Mouse (Mus musculus) gastrocnemius, postnatal 36 days (tissue): ENCODE measurements at regions not wholly inside any gene's neighbourhood (a gene's known extent, or its start where the extent isn't known, plus 50 kb on each side); places are given as distances from the start of the nearest gene placed in this dataset.

ENCODE experiments used
- DNase-seq, 2 experiments: peaks; one replicate each; pipeline ENCODE4 v3.0.0; 2022
- intact Hi-C: fragments of 180-260 bp; cut with DNase I; formaldehyde crosslinking; loops from one replicate; pipeline ENCODE4 v1.15.1; 2025

DNA sequence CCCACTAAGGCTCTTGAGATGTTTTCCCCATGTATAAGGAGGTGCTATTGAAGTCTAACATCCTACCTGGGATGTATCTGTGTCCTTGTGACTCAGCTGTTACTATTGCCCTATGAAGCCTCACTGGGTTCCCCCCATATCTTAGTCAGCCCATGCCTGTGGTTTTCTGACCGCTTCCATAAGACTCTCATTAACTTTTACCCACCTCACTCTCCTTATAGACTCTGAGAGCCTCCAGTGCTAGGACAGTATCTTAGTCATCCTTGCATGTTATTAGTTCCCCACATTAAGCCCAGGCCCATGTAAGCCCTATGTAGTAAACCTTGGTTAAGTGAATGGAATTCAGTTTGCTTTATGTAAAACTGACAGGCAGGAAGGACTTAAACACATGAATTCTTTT lies 337.5 kb upstream of the Trib2 start:
- intact Hi-C loops, result loop anchor here (10.0 kb wide), 1 partner anchor 339 kb away; the partner anchor contains the start of gene Trib2
- no peak for DNase-seq

DNA sequence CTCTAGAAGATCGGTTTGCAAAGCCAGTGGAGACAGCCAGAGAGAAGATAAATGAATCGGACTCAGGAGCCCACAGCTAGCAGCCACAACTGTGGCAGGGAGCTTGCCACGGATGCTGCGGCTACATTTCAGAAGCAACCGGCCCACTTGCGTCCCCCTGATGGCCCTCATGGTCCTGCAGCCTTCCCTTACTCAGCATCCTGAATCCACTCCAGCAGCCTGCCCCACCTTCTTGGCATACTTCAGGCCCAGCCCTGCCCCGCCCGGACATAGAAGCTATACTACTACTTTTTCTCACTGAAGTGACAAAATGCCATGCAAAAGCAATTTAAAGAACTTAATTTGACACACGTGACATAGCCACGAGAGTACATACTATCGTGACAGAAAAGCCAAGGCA lies 335.4 kb upstream of the Trib2 start:
- intact Hi-C loops, result loop anchor here (10.0 kb wide), 1 partner anchor 337 kb away; the partner anchor contains the start of gene Trib2
- peak; percentile 22 to 47 for DNase-seq

DNA sequence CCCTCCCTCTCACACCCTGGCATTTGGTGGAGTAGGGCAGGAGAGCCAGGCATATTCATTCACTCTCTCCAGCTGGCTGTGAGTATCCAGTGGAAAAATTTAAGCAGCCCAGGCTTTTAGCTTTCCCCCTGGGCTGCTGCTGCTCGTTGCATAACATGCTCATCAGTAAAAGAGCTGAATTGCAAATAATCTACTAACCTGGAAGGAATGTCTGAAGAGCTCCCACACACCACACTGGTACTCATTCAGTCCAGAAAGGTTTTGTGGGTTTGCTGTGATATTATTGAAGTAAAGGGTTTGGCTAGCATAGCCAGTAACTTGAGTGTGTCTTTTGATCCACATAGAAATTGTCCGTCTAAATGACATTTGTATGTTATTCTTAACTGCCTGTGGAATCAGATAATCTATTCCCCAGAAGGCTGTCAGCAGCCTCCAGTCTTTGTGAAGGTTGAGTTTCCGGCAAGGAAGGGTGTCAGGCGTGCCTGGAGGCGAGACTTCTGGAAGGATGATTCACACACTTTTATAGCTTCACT lies 334.5 kb upstream of the Trib2 start:
- peak in 1 of 2 experiments; percentile 31 for DNase-seq
- intact Hi-C loops, result loop anchor here (10.0 kb wide), 1 partner anchor 336 kb away; the partner anchor contains the start of gene Trib2

DNA sequence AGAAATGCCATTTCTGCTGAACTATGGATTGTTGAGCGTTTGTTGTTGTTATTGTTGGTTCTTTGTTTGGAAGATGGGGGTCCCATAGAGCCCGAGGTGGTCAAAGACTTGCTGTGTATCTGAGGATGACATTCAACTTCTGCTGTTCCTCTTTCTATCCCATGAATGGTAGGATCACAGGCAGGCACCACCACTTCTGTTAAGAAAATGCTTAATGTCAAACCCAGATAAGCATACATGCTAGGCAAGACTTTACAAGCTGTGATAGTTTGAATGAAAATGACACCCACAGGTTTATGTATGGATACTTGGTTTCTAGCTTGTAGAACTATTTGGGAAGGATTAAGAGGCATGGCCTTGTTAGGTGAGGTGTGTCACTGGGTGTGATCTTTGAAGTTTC lies 330.2 kb upstream of the Trib2 start:
- DNase-seq, result no peak
- intact Hi-C loops, result loop anchor here (10.0 kb wide), 1 partner anchor 542 kb away; no protein-coding TSS in a partner anchor

DNA sequence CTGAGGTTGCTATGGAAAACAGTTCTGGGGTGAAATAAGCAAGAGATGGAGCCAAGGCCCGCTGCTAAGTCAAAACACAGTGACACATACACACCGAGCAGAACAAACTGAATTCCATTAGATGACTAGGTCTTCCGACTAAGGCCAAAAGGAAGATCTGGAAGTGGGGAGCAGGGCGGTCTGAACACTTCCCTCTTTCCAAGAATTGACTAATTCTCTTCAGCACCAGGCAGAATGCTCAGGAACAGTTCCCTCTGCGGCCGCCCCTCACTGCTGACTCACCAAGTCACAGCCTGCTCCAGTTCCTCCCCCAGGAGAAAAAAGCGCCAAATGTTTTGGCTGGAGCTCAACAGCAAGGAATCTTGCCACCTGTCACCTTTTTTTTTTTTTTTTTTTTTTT lies 328.9 kb upstream of the Trib2 start:
- peak in 1 of 2 experiments; percentile 55 for DNase-seq
- intact Hi-C loops, result loop anchor here (10.0 kb wide), 1 partner anchor 541 kb away; no protein-coding TSS in a partner anchor

DNA sequence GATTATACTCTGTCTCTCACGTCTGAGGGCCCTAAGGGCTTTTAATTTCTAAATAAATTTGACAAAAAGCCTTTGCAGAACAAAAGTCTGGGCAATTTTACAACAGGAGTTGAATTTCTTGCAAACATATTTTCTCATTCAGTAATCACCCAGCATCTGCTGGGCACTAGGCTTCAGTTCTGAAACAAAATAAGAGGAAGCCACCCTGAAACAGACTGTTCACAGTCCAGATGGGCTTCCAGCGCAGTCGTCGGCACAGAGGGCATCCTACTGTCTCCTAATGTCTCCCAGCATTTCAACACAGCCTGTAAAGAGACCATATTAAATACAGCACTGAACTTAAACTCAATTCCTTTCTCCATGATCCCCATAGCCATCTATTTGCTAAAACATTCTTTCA lies 324.5 kb upstream of the Trib2 start:
- intact Hi-C loops, result loop anchor here (10.0 kb wide), 1 partner anchor 536 kb away; no protein-coding TSS in a partner anchor
- no peak for DNase-seq

DNA sequence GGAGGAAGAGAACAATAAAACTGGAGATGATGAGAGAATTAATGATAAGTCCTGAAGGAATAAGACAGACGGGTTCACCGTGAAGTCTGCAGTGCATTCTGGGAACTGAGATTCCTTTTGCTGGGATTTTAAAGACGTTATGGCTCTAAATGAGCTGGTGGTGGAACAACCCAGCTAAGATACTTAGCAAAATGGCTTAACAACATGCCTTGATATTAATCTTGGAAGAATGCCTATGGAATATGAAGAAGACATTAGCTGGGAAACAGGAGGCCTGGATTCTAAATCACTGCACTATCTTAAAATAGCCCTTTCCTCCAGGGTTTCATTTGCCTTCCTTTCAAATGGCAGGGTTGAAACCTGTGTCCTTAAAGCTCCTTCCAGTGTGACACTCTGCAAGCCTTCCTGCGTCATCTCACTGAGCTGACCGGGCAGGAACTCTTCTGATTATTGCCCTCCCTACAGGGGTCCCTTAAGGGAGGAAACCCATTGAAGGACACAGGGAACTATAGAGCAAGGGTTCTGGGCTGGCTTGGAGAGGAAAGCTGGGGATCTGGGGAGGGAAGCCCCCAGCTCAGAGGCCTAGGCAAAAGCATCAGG lies 323.9 kb upstream of the Trib2 start:
- intact Hi-C loops, result loop anchor here (10.0 kb wide), 1 partner anchor 536 kb away; no protein-coding TSS in a partner anchor
- no peak for DNase-seq

DNA sequence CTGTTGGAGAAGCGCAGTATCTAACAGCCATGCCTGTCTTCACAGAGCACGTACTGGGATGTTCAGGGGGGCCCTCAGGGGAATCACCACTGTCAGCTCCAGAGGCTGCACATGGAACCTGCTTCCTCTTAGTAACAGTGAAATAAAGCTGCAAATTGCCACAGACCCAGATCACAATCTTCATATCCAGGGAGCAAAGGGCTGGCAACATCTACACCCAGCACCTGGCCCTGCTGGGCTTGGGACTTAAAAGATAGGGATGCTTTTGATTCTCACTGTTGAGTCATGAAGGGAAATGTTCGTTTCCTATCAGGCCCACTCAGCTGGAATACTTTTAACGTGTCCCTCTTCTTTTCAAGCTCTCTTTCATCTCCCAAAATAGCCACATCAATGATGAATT lies 322.4 kb upstream of the Trib2 start:
- no peak for DNase-seq
- intact Hi-C loops, result no loop called here

DNA sequence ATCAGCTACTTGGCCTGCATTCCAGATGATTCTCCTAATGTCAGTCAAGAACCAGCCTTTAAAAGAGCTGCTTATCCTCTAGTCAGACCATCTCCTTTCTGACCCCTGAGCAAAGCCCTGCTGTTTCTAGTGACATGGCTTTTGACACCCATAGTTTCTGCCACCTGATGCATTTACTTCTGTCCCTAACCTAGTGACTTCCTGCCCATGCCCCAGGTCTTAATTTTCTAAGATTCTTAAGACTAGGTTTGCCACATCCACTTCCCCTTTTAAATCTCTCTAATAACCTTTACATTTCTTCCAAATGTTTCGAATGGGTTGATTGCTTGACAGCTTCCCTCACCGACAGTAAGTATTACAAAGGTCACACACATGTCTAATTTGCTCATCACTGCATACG lies 321.1 kb upstream of the Trib2 start:
- DNase-seq, result no peak
- intact Hi-C loops, result no loop called here

DNA sequence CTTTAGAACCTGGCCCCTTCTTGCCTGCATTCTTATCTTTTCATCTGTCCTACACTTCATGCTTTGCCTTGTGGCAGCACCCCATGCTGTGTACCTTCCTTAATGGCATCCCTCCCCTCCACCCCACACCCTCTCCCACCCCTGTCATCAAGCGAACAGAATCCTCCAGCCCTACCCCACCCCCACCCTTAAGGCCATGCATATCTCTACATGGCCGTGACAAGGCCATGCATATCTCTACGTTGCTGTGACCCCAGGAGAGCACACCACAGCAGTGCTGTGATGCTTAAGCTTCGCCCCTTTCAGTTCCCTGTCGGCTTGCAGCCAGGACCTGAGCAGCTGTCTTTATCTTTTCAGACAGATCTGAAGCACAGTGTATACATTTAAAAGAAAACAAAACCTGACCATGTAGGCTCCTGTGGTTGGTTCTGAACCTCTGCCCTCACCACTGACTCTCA lies 319.5 kb upstream of the Trib2 start:
- intact Hi-C loops, result no loop called here
- DNase-seq, result no peak

DNA sequence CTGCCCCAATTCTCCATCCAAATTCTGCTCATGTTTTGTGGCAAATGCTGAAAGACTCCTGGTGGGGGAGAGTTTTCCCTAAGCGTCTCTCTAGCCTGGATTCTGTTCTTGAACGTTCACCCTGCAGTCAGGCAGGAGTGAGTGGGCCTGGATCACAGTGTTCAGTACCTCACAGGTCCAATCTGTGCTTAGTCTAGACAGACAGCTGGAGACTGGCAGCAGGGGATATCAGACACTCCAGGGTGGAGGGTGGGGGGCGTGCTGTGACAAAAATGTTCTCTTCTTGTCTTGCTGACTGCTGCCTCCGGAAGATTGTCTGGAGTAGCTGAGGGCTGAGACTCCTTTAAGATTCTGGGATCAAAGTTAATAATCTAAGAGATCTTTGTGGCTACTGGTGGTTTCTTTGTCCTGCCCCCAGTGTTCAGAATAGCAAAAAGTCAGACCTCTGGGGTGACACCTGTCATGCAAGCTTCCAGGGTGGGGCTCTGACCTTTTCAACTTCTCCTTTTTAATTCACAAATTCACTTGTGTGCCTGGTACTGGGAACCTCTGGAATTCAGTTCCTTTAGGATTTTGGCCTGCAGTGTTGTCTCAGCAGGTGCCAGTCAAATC lies 319.0 kb upstream of the Trib2 start:
- intact Hi-C loops, result no loop called here

DNA sequence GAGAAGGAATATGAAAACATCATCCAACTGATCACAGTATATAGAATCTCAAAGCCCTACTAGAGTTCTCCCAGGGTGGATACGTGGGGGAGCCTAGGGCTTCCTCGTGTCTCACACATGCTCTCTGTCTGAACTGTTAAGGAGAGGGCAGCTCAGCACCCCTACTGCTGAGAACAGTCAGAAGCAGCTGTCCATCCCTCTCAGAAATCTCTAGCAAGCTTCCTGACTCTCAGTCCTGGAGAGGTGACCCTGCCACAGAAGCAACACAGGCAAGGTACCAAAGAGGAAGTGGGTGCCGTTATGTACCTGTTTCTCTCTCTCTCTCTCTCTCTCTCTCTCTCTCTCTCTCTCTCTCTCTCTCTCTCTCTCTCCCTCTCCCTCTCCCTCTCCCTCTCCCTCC lies 317.7 kb upstream of the Trib2 start:
- DNase-seq, result no peak
- intact Hi-C loops, result no loop called here

More for the DNA sequence above, 319.0 kb upstream of the Trib2 start:
- no peak for DNase-seq

DNA sequence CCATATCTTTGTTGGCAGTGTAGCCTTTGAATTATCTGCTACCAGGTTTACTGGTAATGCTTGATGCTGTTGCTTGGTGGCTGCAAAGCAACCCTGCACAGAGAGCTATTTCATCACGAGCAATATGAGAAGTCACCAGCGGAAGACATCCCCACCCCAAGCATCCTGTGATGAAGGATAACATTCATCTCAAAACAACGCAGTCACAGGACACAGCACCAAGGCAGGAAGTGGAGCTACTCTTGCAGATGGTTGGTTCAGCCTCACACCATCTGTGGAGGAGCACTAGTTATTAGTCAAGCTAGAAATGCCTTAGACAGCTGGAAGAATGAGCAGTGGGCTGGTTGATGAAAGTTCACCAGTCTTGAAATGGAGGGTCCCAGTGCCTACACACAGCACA lies 316.5 kb upstream of the Trib2 start:
- intact Hi-C loops, result no loop called here

DNA sequence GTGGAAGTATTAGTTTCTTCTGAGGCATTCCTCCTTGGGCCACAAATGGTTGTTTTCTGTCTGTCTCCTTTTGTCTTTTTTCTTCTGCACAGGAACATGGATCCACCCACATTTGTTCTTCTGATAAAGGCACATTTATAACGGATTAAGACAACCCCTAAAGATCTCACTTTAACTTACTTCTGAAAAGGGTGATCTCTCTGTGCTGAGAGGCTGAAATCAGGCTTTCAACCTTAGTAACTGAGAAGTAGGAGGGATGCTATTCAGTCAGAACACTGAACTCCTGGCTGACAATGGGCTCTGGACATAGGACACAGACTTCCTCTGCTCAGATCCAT lies 315.0 kb upstream of the Trib2 start:
- intact Hi-C loops, result no loop called here
- no peak for DNase-seq

More for the DNA sequence above, 316.5 kb upstream of the Trib2 start:
- no peak for DNase-seq

DNA sequence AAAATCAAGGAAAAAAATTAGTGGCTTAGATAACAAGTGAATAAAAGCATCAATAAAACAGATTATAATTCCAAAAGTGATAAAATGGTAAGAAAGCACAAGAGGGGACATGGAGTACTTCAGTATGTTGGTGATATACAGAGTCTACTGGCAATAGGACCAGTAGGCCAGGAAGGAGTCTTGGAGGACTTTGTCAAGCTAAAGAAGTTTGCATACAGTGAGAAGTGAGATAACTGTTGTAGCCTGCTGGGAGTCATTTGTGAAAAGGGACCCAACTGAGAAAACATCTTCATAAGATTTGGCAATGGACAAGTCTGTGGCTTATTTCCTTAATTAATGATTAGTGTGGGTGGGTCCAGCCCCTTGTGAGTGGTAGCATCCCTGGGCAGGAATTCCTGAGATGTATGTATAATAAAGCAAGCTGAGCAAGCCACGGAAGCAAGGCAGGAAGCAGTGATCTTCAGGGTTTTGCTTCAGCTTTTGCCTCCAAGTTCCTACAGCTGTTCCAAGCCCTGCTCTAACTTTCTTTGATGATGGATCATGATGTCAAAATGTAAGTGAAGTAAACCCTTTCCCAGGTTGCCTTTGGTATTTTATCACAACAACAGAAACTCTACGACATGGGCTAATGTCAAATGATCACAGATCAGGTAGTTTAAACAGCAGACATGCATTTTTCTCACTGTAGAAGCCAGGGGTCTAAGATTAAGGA lies 314.5 kb upstream of the Trib2 start:
- DNase-seq, result no peak

DNA sequence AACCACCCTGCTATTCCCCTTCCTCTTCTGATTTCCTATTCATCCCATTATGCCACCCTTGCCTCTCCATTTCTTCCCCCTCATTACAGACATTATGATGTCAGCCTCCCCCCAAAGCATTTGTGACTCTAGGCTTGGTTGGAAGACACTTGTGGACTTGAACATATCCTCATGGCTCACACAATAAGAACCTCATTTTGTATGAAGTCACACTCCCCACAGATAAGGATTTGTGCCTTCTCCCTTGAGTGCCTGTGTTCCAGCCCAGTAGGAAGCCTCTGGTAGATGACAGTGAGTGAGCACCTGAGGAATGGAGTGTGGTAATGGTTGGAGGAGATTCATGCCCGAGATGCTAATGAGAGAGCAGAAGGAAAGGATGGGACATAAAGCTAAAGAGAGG lies 313.9 kb upstream of the Trib2 start:
- no peak for DNase-seq
- intact Hi-C loops, result no loop called here

More for the DNA sequence above, 314.5 kb upstream of the Trib2 start:
- intact Hi-C loops, result no loop called here

DNA sequence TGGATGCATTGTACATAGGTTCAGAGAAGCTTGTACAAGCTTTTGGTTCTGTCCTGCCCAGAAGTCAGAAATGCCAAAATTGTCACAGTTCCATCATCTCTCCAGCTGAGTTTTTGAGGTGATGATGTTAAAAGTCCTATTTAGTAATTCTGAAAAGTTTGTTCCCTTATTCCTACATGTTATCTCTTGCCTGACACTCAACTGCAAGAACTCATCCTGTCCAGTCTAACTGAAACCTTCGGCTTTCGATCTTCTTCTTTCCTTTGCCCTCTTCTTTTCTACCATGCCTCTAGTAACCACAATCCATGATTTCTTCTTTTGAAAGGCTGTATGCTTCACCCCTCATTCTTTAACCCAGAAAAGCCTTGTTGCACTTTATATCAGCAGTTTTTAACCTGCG lies 313.2 kb upstream of the Trib2 start:
- intact Hi-C loops, result no loop called here
- no peak for DNase-seq

DNA sequence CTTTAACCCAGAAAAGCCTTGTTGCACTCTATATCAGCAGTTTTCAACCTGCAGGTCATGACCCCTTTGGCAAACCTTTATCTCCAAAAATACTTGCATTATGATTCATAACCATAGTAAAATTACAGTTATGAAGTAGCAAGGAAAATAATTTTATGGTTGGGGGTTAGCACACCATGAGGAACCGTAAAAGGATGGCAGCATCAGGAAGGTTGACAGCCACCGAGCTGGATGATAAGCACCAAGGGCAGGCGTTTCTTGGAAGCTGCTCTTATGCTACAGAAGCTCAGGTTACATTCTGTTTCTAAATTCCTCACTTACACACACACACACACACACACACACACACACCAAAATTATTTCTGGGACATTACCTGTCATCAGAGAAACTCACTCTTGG lies 312.5 kb upstream of the Trib2 start:
- intact Hi-C loops, result no loop called here
- no peak for DNase-seq

DNA sequence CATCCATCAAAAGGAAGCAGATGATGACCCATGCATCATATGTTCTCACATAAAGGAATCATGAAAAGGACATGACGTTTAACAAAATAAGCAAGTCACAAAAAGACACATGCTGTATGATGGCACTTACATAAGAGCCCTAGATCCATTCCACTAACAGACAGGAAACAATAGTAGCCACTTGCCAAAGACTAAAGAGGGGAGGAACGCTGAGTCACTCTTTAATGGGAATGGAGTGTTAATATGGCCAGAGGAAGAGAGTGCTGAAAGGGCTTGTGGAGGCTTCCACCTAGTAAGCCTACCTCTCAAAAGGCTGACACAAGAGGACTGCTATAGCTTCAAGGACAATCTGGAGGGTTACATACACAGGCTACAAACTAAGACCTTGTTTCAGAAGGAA lies 308.2 kb upstream of the Trib2 start:
- intact Hi-C loops, result no loop called here
- no peak for DNase-seq

DNA sequence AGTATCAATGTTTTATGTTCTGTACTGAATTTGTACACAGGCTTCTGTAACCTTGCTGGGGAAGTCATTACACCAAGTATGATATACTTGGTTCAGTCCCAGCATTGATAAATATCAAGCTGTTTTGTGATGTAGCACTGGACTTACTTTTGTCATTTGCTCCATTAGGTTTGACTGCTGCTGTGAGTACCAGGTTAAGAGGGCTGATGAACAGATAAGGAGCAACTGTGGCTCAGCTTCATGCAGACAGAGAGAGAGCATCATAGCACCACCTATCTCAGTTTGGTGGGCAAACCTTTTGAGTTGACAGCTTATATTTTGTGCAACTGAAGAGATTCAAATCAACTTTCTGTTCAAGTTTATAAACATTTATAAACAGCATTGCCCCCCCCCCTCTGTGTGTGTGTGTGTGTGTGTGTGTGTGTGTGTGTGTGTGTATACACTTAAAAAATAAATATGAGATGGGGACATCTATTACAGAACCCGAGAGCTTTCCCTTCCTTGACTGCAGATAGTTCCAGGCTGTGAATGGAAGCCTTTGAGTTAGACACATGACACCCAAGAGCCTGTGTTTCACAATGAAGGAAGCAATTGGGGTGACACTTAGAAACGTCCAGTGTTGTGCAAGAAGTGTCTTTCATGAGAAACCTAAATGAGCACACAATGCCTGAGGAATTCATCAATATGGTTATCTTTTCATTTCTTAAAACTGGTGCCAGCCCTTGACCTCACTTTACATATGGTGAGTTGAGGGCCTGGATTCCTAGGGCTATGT lies 305.8 kb upstream of the Trib2 start:
- intact Hi-C loops, result no loop called here
- no peak for DNase-seq

DNA sequence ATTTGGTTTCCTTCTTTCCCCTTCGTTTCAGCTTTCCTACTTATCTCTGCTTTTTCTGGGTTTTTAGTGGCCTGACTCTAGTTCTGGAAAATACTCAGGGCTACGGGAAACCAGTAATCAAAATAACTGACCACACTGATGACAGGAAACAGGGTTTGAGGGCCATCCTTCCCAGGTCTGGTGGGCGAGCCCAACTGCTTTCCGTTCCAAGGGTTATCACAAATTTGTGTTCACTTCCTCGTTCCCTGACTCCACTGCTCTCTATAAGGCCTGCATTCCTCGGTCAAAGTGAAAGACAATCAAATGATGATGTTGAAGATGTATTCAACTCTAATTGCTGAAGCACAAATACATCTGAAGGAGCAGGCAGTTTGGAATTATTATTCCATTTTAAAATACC lies 305.1 kb upstream of the Trib2 start:
- DNase-seq, result no peak
- intact Hi-C loops, result no loop called here
